Mouse (Mus musculus) 3134 (cell line): Measurements from ENCODE around the gene Zbtb41.
"Not testable (repeated sequence)": the region's sequence is repeated elsewhere in the genome, so short reads cannot be mapped to it uniquely, and the experiment has no call there.

ENCODE experiments used
- DNase-seq: peaks from one replicate; pipeline ENCODE4 v3.0.0-alpha.2; 2011; ENCODE audit warnings: low spot score; ENCODE audit not compliant: insufficient read length; ENCODE audit errors: extremely low read depth

Zbtb41 gene

GRCm38 (mm10) chr1:139421875-139422791 lies at the start of gene Zbtb41:
Gene Zbtb41 (plus strand): TSS chr1:139422288.
- peak; percentile 90 for DNase-seq

GRCm38 (mm10) chr1:139375900-139376299 lies 46.2 kb upstream of the Zbtb41 start:
- no peak for DNase-seq

GRCm38 (mm10) chr1:139376638-139377286 lies 45.3 kb upstream of the Zbtb41 start, which contains the start of gene Crb1:
Gene Crb1 (minus strand): TSS chr1:139377100.
- DNase-seq: no peak

GRCm38 (mm10) chr1:139378861-139379620 lies 43.0 kb upstream of the Zbtb41 start:
- no peak for DNase-seq

- DNase-seq: no peak
These were observed 42.5 kb upstream of the Zbtb41 start for GRCm38 (mm10) chr1:139379621-139379984.

- no peak for DNase-seq
These were observed 30.3 kb upstream of the Zbtb41 start for GRCm38 (mm10) chr1:139391747-139392146.

GRCm38 (mm10) chr1:139396589-139396988 lies 25.5 kb upstream of the Zbtb41 start:
- DNase-seq: no peak

- DNase-seq: no peak
These were observed 16.3 kb upstream of the Zbtb41 start for GRCm38 (mm10) chr1:139405766-139406165.

GRCm38 (mm10) chr1:139407701-139408100 lies 14.4 kb upstream of the Zbtb41 start:
- no peak for DNase-seq

GRCm38 (mm10) chr1:139412365-139412764 lies 9.7 kb upstream of the Zbtb41 start:
- not testable (repeated sequence) for DNase-seq

GRCm38 (mm10) chr1:139413465-139413864 lies 8.6 kb upstream of the Zbtb41 start:
- DNase-seq: no peak

- no peak for DNase-seq
These were observed 590 bp upstream of the Zbtb41 start for GRCm38 (mm10) chr1:139421521-139421874.

GRCm38 (mm10) chr1:139422941-139423340 lies 853 bp downstream of the Zbtb41 start:
- DNase-seq: peak; percentile 7

GRCm38 (mm10) chr1:139423931-139424330 lies 1.8 kb downstream of the Zbtb41 start:
- DNase-seq: no peak

GRCm38 (mm10) chr1:139425006-139425405 lies 2.9 kb downstream of the Zbtb41 start:
- DNase-seq: no peak

GRCm38 (mm10) chr1:139438373-139438772 lies 16.3 kb downstream of the Zbtb41 start:
- no peak for DNase-seq

GRCm38 (mm10) chr1:139443103-139443502 lies 21.0 kb downstream of the Zbtb41 start:
- DNase-seq: not testable (repeated sequence)

GRCm38 (mm10) chr1:139454340-139455225 lies 32.5 kb downstream of the Zbtb41 start, which contains the start of gene Aspm:
Gene Aspm (plus strand): TSS chr1:139454772.
- DNase-seq: peak; percentile 86

GRCm38 (mm10) chr1:139455226-139455869 lies 33.3 kb downstream of the Zbtb41 start:
- DNase-seq: no peak

GRCm38 (mm10) chr1:139460807-139461206 lies 38.7 kb downstream of the Zbtb41 start:
- no peak for DNase-seq
